Mouse (Mus musculus): Measurements from ENCODE around the gene Pold4.
A peak's percentile ranks its signal among the peaks of the same experiment; 100 is the strongest.

The Pold4 gene

GRCm38 (mm10) chr19:4231253-4232185 lies at the start of gene Pold4:
TSS of gene Pold4 (plus strand) at chr19:4231899.
- DNase-seq (ENCODE audit: low read depth, low spot score), result peak; percentile 73

- no peak for DNase-seq (ENCODE audit: low read depth, low spot score)
These were observed 48.0 kb upstream of the Pold4 start for GRCm38 (mm10) chr19:4183689-4184088.

- DNase-seq (ENCODE audit: low read depth, low spot score), result no peak
These were observed 46.4 kb upstream of the Pold4 start for GRCm38 (mm10) chr19:4184976-4185975.

- no peak for DNase-seq (ENCODE audit: low read depth, low spot score)
These were observed 44.4 kb upstream of the Pold4 start for GRCm38 (mm10) chr19:4187303-4187702.

GRCm38 (mm10) chr19:4189051-4189620 lies 42.6 kb upstream of the Pold4 start:
- DNase-seq (ENCODE audit: low read depth, low spot score), result no peak

- DNase-seq (ENCODE audit: low read depth, low spot score), result no peak
These were observed 40.8 kb upstream of the Pold4 start, which contains the start of gene Tbc1d10c for GRCm38 (mm10) chr19:4190831-4191334. TSS of gene Tbc1d10c (minus strand) at chr19:4191284.

GRCm38 (mm10) chr19:4191528-4192250 lies 40.0 kb upstream of the Pold4 start, which contains the start of gene Ppp1ca:
TSS of gene Ppp1ca (plus strand) at chr19:4192065.
- DNase-seq (ENCODE audit: low read depth, low spot score), result peak; percentile 96

GRCm38 (mm10) chr19:4192251-4192985 lies 39.3 kb upstream of the Pold4 start:
- DNase-seq (ENCODE audit: low read depth, low spot score), result no peak

- no peak for DNase-seq (ENCODE audit: low read depth, low spot score)
These were observed 38.6 kb upstream of the Pold4 start for GRCm38 (mm10) chr19:4193129-4193528.

- no peak for DNase-seq (ENCODE audit: low read depth, low spot score)
These were observed 37.5 kb upstream of the Pold4 start for GRCm38 (mm10) chr19:4194021-4194724.

GRCm38 (mm10) chr19:4194776-4195650 lies 36.7 kb upstream of the Pold4 start:
- DNase-seq (ENCODE audit: low read depth, low spot score), result no peak

- DNase-seq (ENCODE audit: low read depth, low spot score), result no peak
These were observed 35.7 kb upstream of the Pold4 start for GRCm38 (mm10) chr19:4196048-4196447.

GRCm38 (mm10) chr19:4196548-4196947 lies 35.2 kb upstream of the Pold4 start:
- DNase-seq (ENCODE audit: low read depth, low spot score), result no peak

- DNase-seq (ENCODE audit: low read depth, low spot score), result no peak
These were observed 34.5 kb upstream of the Pold4 start for GRCm38 (mm10) chr19:4197180-4197579.

GRCm38 (mm10) chr19:4201291-4201909 lies 30.3 kb upstream of the Pold4 start, which contains the start of gene Rad9a:
TSS of gene Rad9a (minus strand) at chr19:4201662.
- peak; percentile 87 for DNase-seq (ENCODE audit: low read depth, low spot score)

- no peak for DNase-seq (ENCODE audit: low read depth, low spot score)
These were observed 29.6 kb upstream of the Pold4 start for GRCm38 (mm10) chr19:4202149-4202548.

GRCm38 (mm10) chr19:4203148-4203547 lies 28.6 kb upstream of the Pold4 start:
- no peak for DNase-seq (ENCODE audit: low read depth, low spot score)

Data from retina, postnatal 7 days (tissue).